Mouse (Mus musculus) myocyte (in vitro differentiated cells): ENCODE data around the gene Cdk5rap2. TPM values are rescaled to one million over a fixed set of nuclear protein-coding genes. Genes with fewer than 3 reads are reported as not detected.

Source experiments
- polyA plus RNA-seq: library from polyadenylated mRNA; unstranded; fragments of >200 nt; fragmentation: generic; extraction: Trizol; gene quantifications from one replicate; pipeline ENCODE4 v1.2.1, GENCODE M21; 2012; ENCODE audit warnings: missing spikeins

The Cdk5rap2 gene
- polyA plus RNA-seq, 1 experiment: 13.8 TPM

Other genes with a start within 250 kb of the Cdk5rap2 start
- gene Megf9, start 124.6 kb upstream of the Cdk5rap2 start, polyA plus RNA-seq: 2.6 TPM